Mouse (Mus musculus) olfactory bulb, adult 2 months (tissue): ENCODE results near the gene Dcaf12.

Experiments
- CTCF ChIP-seq: fragments of 200-500 bp; IDR thresholded peaks from 2 replicates; pipeline ENCODE4 v1.5.1; 2012; ENCODE audit warnings: low read depth, mild to moderate bottlenecking, low read length, moderate library complexity; ENCODE audit not compliant: insufficient read depth
- POLR2A ChIP-seq: fragments of 200-500 bp; IDR thresholded peaks from 2 replicates; pipeline ENCODE4 v1.6.1; 2012; ENCODE audit warnings: mild to moderate bottlenecking, low read depth, low read length, moderate library complexity; ENCODE audit not compliant: insufficient read depth

DNA sequence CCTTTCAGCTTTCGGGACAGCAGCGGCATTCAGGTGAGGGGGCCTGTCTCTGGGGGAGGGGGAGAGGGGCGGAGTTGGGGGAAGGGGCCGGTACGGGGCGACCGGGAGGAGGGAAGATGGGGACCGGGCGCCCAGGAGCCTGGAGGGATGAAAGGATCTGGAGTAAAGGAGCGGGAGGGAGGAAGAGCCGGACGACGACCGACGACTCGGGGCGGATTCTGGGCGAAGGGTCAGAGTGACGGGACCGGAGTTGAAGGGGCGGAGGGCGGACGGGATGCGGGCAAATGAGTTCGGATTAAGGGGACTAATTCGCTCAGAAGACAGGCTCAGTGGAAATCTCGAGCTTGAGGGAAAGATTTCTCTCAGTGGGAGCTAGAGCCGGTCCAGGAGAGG is 34.5 kb upstream of the Dcaf12 start:
- TF ChIP-seq POLR2A: no peak
- no peak for TF ChIP-seq CTCF
